Mouse (Mus musculus): ENCODE data around the gene Olfr358. TPM values are rescaled to one million over a fixed set of nuclear protein-coding genes. Genes with fewer than 3 reads are reported as not detected.

Gene Olfr358
- polyA plus RNA-seq (2021; fragmentation: Nextera tagmentation), result not detected in 2 replicates
- long read RNA-seq, experiment 1, result 0 reads
- long read RNA-seq, experiment 2, result 0 reads

DNA sequence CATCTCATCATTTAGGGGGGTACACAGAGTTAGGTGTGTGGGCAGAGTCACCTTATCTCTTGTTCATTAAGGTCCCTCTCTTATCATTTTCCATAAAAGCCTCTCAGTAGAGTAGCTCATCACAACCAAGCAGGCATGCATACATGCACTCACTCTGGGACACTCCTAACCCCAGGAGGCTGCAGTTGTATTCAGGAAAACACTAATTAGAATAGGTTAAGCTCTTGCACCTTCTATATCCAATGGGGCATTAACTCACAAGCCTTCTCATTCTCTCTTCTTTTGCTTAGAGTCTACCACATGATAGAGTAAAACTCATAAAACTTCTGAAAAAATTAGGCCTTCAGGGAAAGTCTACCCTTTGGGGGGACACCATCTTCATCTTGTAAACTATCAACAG, at the start of gene Olfr358:
TSS of gene Olfr358 (minus strand) at position 101 of the 400 bp plus-strand sequence.

DNA sequence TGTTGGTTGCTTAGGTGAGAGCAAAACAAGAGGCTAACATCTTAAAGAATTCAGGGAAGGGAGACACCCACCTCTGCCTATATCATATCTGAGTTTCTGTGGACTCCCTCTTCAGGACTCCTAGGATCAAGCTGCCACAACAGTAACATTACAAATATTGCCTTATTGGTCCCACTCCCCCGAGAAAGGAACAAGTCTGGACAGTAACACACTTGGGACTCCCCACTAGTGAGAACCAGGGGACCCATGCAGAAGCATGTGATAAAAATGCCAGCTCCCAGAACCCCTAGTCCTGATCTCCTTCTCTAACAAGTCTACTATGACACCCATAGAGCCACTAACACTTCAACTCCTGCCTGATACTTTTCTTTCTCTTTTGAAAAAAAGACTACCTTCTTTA, 15.6 kb downstream of the Olfr358 start, which contains the start of gene Olfr357:
TSS of gene Olfr357 (plus strand) at position 301 of the 400 bp plus-strand sequence.

Other genes starting within 250 kb of the Olfr358 start
- gene Olfr348, start 225.1 kb downstream of the Olfr358 start, polyA plus RNA-seq (2021; fragmentation: Nextera tagmentation), result not detected in 2 replicates
- not detected in 2 replicates for gene Olfr50, start 218.8 kb downstream of the Olfr358 start, polyA plus RNA-seq (2021; fragmentation: Nextera tagmentation)
- gene Olfr3, start 192.3 kb downstream of the Olfr358 start, polyA plus RNA-seq (2021; fragmentation: Nextera tagmentation), result not detected in 2 replicates
- gene Olfr350, start 163.0 kb downstream of the Olfr358 start, polyA plus RNA-seq (2021; fragmentation: Nextera tagmentation), result not detected in 2 replicates
- gene Olfr351, start 146.7 kb downstream of the Olfr358 start, polyA plus RNA-seq (2021; fragmentation: Nextera tagmentation), result not detected in 2 replicates
- not detected in 2 replicates for gene Olfr352, start 140.9 kb downstream of the Olfr358 start, polyA plus RNA-seq (2021; fragmentation: Nextera tagmentation)
- not detected in 2 replicates for gene Olfr353, start 116.4 kb downstream of the Olfr358 start, polyA plus RNA-seq (2021; fragmentation: Nextera tagmentation)
- not detected in 2 replicates for gene Olfr354, start 103.7 kb downstream of the Olfr358 start, polyA plus RNA-seq (2021; fragmentation: Nextera tagmentation)
- not detected in 2 replicates for gene Olfr355, start 80.4 kb downstream of the Olfr358 start, polyA plus RNA-seq (2021; fragmentation: Nextera tagmentation)
- gene Olfr356, start 72.2 kb downstream of the Olfr358 start, polyA plus RNA-seq (2021; fragmentation: Nextera tagmentation), result not detected in 2 replicates
- not detected in 2 replicates for gene Olfr357, start 15.5 kb downstream of the Olfr358 start, polyA plus RNA-seq (2021; fragmentation: Nextera tagmentation)
- gene Olfr360, start 56.4 kb upstream of the Olfr358 start, polyA plus RNA-seq (2021; fragmentation: Nextera tagmentation), result not detected in 2 replicates
- gene Olfr361, start 80.0 kb upstream of the Olfr358 start, polyA plus RNA-seq (2021; fragmentation: Nextera tagmentation), result not detected in 2 replicates
- not detected in 2 replicates for gene Olfr362, start 108.6 kb upstream of the Olfr358 start, polyA plus RNA-seq (2021; fragmentation: Nextera tagmentation)
- gene Olfr364-ps1, start 130.0 kb upstream of the Olfr358 start, polyA plus RNA-seq (2021; fragmentation: Nextera tagmentation), result not detected in 2 replicates
- not detected in 2 replicates for gene Olfr365, start 178.9 kb upstream of the Olfr358 start, polyA plus RNA-seq (2021; fragmentation: Nextera tagmentation)
- gene Olfr366, start 202.2 kb upstream of the Olfr358 start, polyA plus RNA-seq (2021; fragmentation: Nextera tagmentation), result not detected in 2 replicates

Data from left cerebral cortex, adult 6 months (tissue).